Mouse (Mus musculus) stomach, embryonic 14.5 days (tissue): Measurements from ENCODE around the gene 4930432K21Rik. TPM values are rescaled to one million over a fixed set of nuclear protein-coding genes. Genes with fewer than 3 reads are reported as not detected.

Experiments
- ATAC-seq: fragments of 200-750 bp; cut with Nextera tagmentation; 2 replicates; pipeline ENCODE4 v1.8.0; 2017; ENCODE audit warnings: low read depth, moderate TSS enrichment; ENCODE audit not compliant: insufficient number of reproducible peaks, insufficient read depth, low FRiP score
- H3K27ac ChIP-seq: fragments of 300-500 bp; sonication (generic); 2 replicates; pipeline ENCODE4 v1.5.1; 2014; ENCODE audit warnings: mild to moderate bottlenecking, low read length, moderate library complexity, mixed read lengths
- H3K27me3 ChIP-seq: fragments of 300-500 bp; sonication (generic); 2 replicates; pipeline ENCODE4 v1.6.1; 2014; ENCODE audit warnings: low read length, control low read depth, mixed read lengths; ENCODE audit not compliant: control insufficient read depth, insufficient read depth
- H3K36me3 ChIP-seq: fragments of 300-500 bp; sonication (generic); 2 replicates; pipeline ENCODE4 v1.6.1; 2014; ENCODE audit warnings: mild to moderate bottlenecking, control low read depth, low read length, moderate library complexity, mixed read lengths; ENCODE audit not compliant: control insufficient read depth, insufficient read depth
- H3K4me1 ChIP-seq: fragments of 300-500 bp; sonication (generic); 2 replicates; pipeline ENCODE4 v1.6.1; 2014; ENCODE audit warnings: low read length, control low read depth, mixed read lengths; ENCODE audit not compliant: control insufficient read depth, insufficient read depth
- H3K4me2 ChIP-seq: fragments of 300-500 bp; sonication (generic); replicated peaks from 2 replicates; pipeline ENCODE4 v1.6.1; 2014; ENCODE audit warnings: low read depth, low read length, control low read depth
- H3K4me3 ChIP-seq: fragments of 300-500 bp; sonication (generic); 2 replicates; pipeline ENCODE4 v1.5.1; 2014; ENCODE audit warnings: low read depth, low read length, control low read depth
- H3K9ac ChIP-seq: fragments of 300-500 bp; sonication (generic); replicated peaks from 2 replicates; pipeline ENCODE4 v1.6.1; 2014; ENCODE audit warnings: low read depth, mild to moderate bottlenecking, control low read depth, low read length, moderate library complexity, mixed read lengths
- H3K9me3 ChIP-seq: fragments of 300-500 bp; sonication (generic); 2 replicates; pipeline ENCODE4 v1.6.1; 2016; ENCODE audit warnings: low read depth, low read length, control low read depth; ENCODE audit not compliant: control insufficient read depth
- WGBS: fragments of 180-500 bp; shearing (Covaris S2); extraction: QIAGEN DNeasy Blood & Tissue Kit; methylation state at CpG from one replicate; pipeline ENCODE4 v1.1.7; 2014; 5-methylcytosine and 5-hydroxymethylcytosine counted together
- polyA plus RNA-seq: library from polyadenylated mRNA; unstranded; fragments of >200 nt; fragmentation: Nextera tagmentation; extraction: Ambion mirVana; gene quantifications from 2 replicates; pipeline ENCODE4 v1.2.1, GENCODE M21; 2014

The 4930432K21Rik gene
- polyA plus RNA-seq, 1 experiment from 2014 or later: 0.94 TPM

GRCm38 (mm10) chr8:84106216-84107040 is 41.4 kb upstream of the 4930432K21Rik start:
- Histone ChIP-seq H3K9me3 (no peaks in the 10 kb centered on the region), H3K27ac (no peak overlapping the region), H3K4me1 (peaks cover 15% of the 10 kb centered on the region), H3K4me3 (no peak overlapping the region), H3K9ac (no peak overlapping the region), H3K36me3 (peaks cover 12% of the 10 kb centered on the region), H3K4me2 (no peak overlapping the region), H3K27me3 (no peaks in the 10 kb centered on the region)
- WGBS: 88% methylated on average over 6 of the region's 6 CpGs
- ATAC-seq: no peak

DNA sequence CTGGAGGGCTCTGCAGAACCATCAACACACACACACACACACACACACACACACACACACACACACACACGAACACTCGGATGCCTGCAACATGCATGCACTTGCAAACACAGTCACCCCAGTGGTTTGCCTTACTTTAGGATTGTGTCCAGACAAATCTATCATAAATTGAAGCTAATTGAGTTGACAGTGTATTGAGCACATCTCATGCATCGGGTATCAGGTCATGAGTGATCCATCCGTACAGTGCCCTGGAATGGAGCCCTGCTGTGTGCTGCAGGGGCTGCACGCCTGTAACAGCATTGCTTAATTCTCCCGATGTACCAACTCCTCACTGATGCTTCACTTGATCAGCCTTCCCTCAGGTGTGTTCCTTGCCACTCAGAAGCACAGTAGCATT is 32.2 kb upstream of the 4930432K21Rik start:
- 82% methylated on average over 6 of the region's 6 CpGs for WGBS
- H3K9ac ChIP-seq: no peak overlapping the region
- H3K36me3 ChIP-seq: no peaks in the 10 kb centered on the region
- no peaks in the 10 kb centered on the region for H3K4me1 ChIP-seq
- no peak overlapping the region for H3K27ac ChIP-seq
- H3K4me2 ChIP-seq: no peak overlapping the region
- H3K27me3 ChIP-seq: no peaks in the 10 kb centered on the region
- H3K9me3 ChIP-seq: no peaks in the 10 kb centered on the region; the same call in 1 of the 2 replicates
- no peak for ATAC-seq
- H3K4me3 ChIP-seq: no peak overlapping the region

GRCm38 (mm10) chr8:84122151-84122550 is 25.7 kb upstream of the 4930432K21Rik start:
- Histone ChIP-seq H3K36me3 (no peaks in the 10 kb centered on the region), H3K4me3 (no peak overlapping the region), H3K4me2 (no peak overlapping the region), H3K27ac (no peak overlapping the region), H3K27me3 (no peaks in the 10 kb centered on the region), H3K9me3 (no peaks in the 10 kb centered on the region; the same call in 1 of the 2 replicates), H3K9ac (no peak overlapping the region), H3K4me1 (no peaks in the 10 kb centered on the region)
- WGBS: 76% methylated on average over 3 of the region's 3 CpGs
- ATAC-seq: no peak

DNA sequence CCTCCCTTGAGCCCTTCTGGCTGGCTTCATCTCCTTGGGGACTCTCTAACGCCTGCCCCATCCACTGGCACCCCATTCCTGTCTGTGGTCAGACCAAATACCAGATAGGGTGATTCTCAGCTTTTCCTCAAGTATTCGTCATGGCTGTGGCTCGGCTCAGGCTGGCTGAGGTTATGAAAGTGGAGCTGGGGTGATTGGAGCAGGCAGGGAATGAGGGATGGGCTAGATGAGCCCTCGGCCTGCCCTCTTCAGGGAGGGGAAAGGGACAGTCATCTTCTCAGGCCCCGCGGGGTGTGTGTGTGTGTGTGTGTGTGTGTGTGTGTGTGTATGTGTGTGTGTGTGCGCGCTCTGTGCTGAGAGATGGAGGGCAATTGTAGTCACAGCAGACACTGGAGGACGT is 22.2 kb upstream of the 4930432K21Rik start, which contains the start of gene Podnl1:
Gene Podnl1, plus strand, starts transcription at position 334 of the 400 bp plus-strand sequence.
- no peaks in the 10 kb centered on the region for H3K36me3 ChIP-seq
- H3K4me1 ChIP-seq: no peaks in the 10 kb centered on the region
- no peak within 1 kb of the TSS for H3K4me2 ChIP-seq
- no peaks in the 10 kb centered on the region for H3K9me3 ChIP-seq
- 41% methylated on average over 9 of the region's 9 CpGs for WGBS
- H3K4me3 ChIP-seq: no peak within 1 kb of the TSS
- H3K27me3 ChIP-seq: no peaks in the 10 kb centered on the region
- ATAC-seq: peak; percentile 58; the same call in 1 of the 2 replicates
- no peak within 1 kb of the TSS for H3K9ac ChIP-seq
- no peak within 1 kb of the TSS for H3K27ac ChIP-seq

GRCm38 (mm10) chr8:84126742-84127141 is 21.1 kb upstream of the 4930432K21Rik start:
- Histone ChIP-seq H3K4me1 (no peaks in the 10 kb centered on the region), H3K4me2 (no peak overlapping the region), H3K9me3 (no peaks in the 10 kb centered on the region), H3K27me3 (no peaks in the 10 kb centered on the region), H3K36me3 (no peaks in the 10 kb centered on the region), H3K27ac (no peak overlapping the region), H3K4me3 (no peak overlapping the region), H3K9ac (no peak overlapping the region)
- WGBS: 77% methylated on average over 2 of the region's 2 CpGs
- ATAC-seq: no peak

DNA sequence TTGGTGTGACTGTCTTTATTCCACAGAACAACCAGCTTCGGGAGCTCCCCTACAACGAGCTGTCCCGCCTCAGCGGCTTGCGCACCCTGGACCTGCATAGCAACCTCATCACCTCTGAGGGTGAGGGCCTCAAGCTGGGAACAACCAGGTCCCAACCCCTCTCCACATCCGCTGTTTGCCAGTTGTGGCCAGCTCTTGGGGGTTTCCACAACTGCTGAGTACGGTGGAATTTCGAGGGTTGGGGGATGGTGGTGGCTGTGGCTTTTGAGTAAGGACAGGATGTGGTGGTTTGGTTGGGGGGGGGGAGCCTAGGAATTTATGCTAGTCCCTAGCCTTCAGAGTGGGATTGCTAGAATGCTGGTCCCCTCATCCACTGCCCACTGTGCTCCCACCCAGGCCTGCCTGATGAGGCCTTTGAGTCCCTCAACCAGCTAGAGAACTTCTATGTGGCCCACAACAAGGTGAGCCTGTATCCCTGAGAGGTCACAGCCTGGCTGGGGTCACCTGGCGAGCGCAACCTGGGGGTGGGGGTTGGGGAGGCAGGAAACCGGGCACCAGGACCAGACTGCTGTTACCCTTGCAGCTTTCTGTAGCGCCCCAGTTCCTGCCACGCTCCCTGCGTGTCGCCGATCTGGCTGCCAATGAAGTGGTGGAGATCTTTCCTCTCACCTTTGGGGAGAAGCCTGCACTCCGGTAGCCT is 20.5 kb upstream of the 4930432K21Rik start:
- Histone ChIP-seq H3K4me3 (no peak overlapping the region), H3K27ac (no peak overlapping the region), H3K4me1 (no peaks in the 10 kb centered on the region), H3K4me2 (no peak overlapping the region), H3K9me3 (no peaks in the 10 kb centered on the region), H3K27me3 (no peaks in the 10 kb centered on the region), H3K9ac (no peak overlapping the region), H3K36me3 (no peaks in the 10 kb centered on the region)
- ATAC-seq: no peak
- 61% methylated on average over 17 of the region's 17 CpGs for WGBS

DNA sequence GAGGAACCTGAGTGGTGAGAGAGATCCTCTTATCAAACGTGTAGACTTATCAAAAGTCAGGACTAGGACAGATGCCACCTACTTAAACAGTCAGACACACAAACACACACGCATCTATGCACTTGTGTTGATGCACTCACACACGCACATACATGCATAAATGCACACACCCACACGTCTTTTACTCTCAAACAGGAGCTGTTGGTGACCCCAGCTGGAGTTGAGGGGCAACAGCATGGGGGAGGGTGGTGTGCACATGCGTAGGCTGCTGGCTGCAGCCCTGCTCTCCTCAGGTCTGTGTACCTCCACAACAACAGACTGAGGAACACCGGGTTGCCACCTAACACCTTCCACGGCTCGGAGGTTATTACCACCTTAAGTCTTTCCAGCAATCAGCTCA is 19.5 kb upstream of the 4930432K21Rik start:
- 58% methylated on average over 8 of the region's 8 CpGs for WGBS
- no peaks in the 10 kb centered on the region for H3K4me1 ChIP-seq
- H3K4me3 ChIP-seq: no peak overlapping the region
- H3K9ac ChIP-seq: no peak overlapping the region
- no peak overlapping the region for H3K4me2 ChIP-seq
- no peaks in the 10 kb centered on the region for H3K27me3 ChIP-seq
- H3K27ac ChIP-seq: no peak overlapping the region
- peaks cover under 1% of the 10 kb centered on the region; the same call in 1 of the 2 replicates for H3K36me3 ChIP-seq
- H3K9me3 ChIP-seq: no peaks in the 10 kb centered on the region
- no peak for ATAC-seq

DNA sequence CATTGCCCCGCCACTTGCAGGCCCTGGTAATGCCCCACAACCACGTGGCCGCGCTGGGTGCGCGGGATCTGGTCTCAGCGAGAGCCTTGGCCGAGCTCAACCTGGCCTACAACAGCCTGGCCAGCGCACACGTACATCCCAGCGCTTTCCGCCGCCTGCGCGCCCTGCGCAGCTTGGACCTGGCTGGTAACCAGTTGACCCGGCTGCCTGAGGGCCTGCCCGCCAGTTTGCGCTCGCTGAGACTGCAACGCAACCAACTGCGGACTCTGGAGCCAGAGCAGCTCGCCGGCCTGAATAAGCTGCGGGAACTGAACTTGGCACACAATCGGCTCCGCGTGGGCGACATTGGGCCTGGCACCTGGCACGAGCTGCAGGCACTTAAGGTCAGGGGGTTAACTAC is 17.0 kb upstream of the 4930432K21Rik start:
- H3K4me2 ChIP-seq: no peak overlapping the region
- no peak for ATAC-seq
- H3K27ac ChIP-seq: no peak overlapping the region
- no peaks in the 10 kb centered on the region for H3K9me3 ChIP-seq
- WGBS: 46% methylated on average over 30 of the region's 30 CpGs
- no peak overlapping the region for H3K4me3 ChIP-seq
- no peak overlapping the region for H3K9ac ChIP-seq
- no peaks in the 10 kb centered on the region for H3K27me3 ChIP-seq
- no peaks in the 10 kb centered on the region for H3K4me1 ChIP-seq
- H3K36me3 ChIP-seq: peaks cover 25% of the 10 kb centered on the region
